Mouse (Mus musculus) cerebellum, postnatal 14 days (tissue): ENCODE data around the gene B3galt2.
"Not testable (repeated sequence)": the region's sequence is repeated elsewhere in the genome, so short reads cannot be mapped to it uniquely, and the experiment has no call there.

Source experiments
- DNase-seq, 2 experiments: peaks; one replicate each; pipeline ENCODE4 v3.0.0; 2021; ENCODE audit warnings: mixed read lengths in 2 of 2

Gene B3galt2

GRCm38 (mm10) chr1:143640650-143641407 is at the start of gene B3galt2:
Gene B3galt2 (plus strand): TSS chr1:143640664.
- peak; percentile 72 to 78 for DNase-seq

DNA sequence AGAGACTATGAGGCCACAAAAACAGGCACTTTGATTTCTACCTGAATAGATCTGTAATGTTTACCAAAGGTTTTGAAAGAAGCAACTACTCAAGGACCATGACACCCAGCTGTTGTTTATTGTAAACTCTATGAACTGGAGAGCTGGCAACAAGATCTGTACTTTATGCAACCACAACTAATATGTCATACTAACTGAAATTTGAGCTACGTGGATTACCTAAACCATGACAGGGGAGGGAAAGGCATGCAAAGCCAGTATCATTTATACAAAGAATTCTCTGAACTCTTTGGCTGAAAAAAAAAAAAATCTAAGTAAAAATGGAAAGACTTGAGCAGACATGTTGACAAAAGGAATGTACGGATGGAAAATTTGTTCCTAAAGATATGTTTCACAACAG is 43.6 kb upstream of the B3galt2 start:
- DNase-seq = no peak

GRCm38 (mm10) chr1:143608911-143609310 is 31.6 kb upstream of the B3galt2 start:
- no peak for DNase-seq

- DNase-seq = no peak
Observed at GRCm38 (mm10) chr1:143612901-143613300, 27.6 kb upstream of the B3galt2 start.

GRCm38 (mm10) chr1:143619760-143620159 is 20.7 kb upstream of the B3galt2 start:
- no peak for DNase-seq

DNA sequence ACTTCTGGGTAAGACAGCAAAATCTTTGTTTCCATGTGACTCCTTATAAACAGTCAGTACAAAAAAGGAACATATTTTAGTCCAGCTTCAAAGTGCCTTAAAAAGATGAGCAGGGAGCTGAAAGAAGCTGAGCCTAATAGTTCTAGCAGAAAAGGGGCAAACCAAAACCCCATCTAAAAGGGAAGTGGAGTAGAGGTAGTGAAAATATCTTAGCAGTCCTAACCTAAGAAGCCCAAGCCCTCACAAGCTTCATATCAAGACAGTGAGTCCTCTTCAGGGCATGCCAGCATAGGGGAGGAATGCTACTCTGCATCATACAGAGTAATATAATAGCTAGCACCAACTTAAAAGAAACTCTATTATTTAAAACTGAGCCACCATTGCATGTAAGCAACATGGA is 18.5 kb upstream of the B3galt2 start:
- no peak for DNase-seq

DNA sequence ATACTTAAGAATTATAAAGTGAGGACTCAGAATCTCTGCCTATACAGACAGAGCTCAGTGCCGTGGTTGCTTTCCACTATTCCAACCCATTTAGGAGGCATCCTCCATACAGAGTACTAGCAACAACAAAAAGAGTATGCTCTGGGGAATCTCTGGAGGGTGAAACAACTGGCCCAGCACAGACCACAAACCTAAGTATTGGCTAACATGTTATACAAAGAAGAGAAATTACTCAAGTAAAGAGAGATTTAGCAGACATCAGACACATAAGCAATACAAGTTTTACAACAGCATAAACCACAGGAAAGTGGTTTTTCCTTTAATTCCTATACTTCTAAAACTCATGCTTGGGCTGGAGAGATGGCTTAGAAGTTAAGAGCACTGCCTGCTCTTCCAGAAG is 17.8 kb upstream of the B3galt2 start:
- DNase-seq = no peak

GRCm38 (mm10) chr1:143631337-143631736 is 9.1 kb upstream of the B3galt2 start:
- no peak for DNase-seq

- DNase-seq = no peak
Observed at GRCm38 (mm10) chr1:143632361-143632760, 8.1 kb upstream of the B3galt2 start.

GRCm38 (mm10) chr1:143632854-143633587 is 7.4 kb upstream of the B3galt2 start:
- DNase-seq = no peak

DNA sequence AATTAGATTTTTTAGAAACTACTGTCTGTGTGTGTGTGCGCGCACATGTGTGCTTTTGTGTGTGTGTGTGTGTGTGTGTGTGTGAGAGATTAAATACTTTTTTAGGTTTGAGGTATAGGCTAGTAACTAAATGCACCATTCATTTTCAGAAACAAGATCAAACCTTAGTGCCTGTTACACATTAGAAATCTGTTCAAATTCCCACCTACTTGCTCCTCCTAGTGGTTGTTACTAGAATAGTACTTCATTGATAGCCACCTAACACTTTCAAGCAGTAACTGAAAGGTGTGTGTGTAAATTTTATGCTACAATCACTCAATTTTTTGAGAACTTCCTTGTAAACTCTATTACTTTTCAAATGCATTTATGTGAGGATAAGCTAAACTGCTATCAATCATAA is 3.8 kb downstream of the B3galt2 start:
- peak in 1 of 2 experiments; percentile 56 for DNase-seq

- DNase-seq = peak; percentile 78 to 87
Observed at GRCm38 (mm10) chr1:143645386-143645785, 4.9 kb downstream of the B3galt2 start.

DNA sequence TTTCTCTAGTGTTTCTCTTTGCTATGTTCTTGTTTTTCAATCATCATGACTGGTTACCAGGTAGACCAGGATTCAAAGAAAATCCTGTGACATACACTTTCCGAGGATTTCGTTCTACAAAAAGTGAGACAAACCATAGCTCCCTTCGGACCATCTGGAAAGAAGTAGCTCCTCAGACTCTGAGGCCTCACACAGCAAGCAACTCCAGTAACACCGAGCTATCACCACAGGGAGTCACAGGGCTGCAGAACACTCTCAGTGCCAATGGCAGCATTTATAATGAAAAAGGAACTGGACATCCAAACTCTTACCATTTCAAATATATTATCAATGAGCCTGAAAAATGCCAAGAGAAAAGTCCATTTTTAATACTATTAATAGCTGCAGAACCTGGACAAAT is 5.8 kb downstream of the B3galt2 start:
- DNase-seq = peak; percentile 12 to 54

GRCm38 (mm10) chr1:143650317-143650716 is 9.9 kb downstream of the B3galt2 start:
- DNase-seq = no peak

DNA sequence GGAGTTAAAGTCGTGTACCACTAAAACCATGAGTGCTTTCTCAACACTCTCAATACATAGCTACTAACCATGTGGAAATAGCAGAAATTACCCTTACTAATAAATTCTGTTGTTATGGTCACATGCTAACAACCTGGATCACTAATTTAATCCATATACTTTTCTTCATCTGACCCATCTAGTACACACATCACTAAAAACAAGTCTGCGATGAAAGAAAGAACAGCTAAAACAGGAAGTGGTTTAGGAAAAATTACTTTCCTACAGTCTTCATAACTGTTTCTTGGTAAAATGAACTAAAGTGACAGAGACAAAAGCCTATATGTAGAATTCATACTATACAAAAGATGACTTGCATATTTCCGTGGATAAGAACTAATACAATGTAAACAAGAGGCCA is 13.2 kb downstream of the B3galt2 start:
- DNase-seq = no peak

GRCm38 (mm10) chr1:143663197-143663596 is 22.7 kb downstream of the B3galt2 start:
- no peak for DNase-seq

GRCm38 (mm10) chr1:143664786-143665185 is 24.3 kb downstream of the B3galt2 start:
- DNase-seq = not testable (repeated sequence)

DNA sequence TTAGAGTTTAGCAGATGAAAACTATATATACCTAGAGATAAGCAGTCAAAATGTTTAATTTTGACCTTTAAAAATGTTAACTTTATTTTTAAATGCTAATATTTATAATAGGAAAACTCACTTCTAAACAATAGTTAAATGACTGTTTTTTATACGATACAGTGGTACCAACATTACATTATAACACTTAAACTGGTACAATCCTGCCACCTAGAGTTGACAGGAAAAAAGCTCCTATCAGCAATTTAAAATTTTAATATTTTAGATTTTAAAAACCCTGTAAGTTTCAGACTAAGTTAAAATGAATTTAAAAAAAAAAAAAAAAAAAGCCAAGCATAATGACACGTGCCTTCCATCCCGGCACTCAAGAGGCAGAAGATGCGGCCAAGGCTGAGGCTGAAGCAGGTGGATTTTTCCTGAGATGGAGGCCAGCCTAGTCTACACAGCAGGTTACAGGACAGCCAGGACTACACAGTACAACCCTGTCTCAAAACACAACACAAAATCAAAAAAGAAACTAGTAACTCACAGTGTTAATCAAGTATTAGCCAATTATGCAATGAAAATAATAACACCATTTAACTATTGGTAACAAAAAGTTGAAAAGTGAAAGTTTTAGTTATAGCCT is 35.4 kb downstream of the B3galt2 start:
- peak in 1 of 2 experiments; percentile 24 for DNase-seq

- peak; percentile 95 to 97 for DNase-seq
Observed at GRCm38 (mm10) chr1:143681108-143681507, 40.6 kb downstream of the B3galt2 start.

DNA sequence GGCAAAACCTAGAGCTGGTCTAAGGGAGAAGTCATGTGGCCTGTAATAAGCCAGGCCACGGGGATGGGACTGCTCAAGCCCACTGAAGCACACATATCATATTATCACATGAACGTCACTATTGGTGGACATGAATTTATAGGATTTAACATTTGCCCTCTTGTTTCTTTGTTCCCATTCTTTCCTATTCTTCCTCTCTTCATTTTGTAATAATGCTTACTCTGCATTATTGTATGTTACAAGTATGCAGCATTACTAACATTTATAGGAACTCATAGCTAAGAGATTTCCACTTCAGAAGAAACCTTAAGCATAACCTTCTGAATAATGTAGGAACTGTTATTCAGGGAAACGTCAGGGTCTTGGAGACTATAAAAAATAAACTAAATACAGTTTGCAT is 44.4 kb downstream of the B3galt2 start:
- no peak for DNase-seq

DNA sequence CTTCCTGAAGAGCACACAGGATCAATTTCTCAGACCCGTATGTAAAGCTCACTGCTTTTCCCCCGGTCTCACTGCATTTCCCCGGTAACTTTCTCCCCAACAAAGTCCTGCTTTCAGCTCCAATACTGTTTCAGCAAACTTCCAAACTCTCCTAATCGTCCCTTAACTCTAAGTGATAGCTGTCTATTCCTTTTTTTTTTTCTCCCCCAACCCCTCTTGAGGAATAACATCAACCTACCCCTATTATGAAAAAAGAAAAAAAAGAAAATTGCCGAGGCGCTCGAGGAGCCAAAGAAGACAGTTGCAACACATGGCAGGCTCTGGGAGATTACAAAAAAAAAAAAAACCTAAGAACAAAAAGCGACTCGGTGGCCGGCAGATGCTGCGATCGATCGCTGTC is 61.3 kb downstream of the B3galt2 start:
- DNase-seq = no peak

GRCm38 (mm10) chr1:143702141-143702740 is 61.8 kb downstream of the B3galt2 start:
- DNase-seq = peak; percentile 52 to 65

DNA sequence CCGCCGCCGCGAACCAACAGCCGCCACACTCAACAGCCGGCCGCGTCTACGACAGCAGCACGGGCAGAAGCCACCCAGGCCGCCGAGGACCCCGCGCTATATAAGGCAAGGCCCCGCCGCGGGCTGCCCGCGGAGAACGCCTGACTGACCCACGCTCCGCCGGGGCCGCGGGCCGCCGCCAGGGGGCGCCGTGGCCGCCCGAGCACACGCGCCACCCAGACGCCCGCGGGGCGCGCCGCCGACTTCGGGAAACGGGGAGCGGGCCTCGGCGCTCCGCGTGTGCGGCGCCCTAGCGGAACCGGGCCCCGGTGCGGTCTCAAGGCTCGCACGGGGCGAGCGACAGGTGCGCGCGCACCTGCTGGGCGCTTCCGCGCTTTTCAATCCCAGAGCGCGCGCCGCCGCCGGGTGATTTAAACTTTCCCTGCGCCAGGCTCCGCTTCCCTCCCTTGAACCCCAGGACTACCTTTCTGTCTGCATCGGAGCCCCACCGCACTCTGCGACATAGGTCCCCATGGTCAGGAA is 62.3 kb downstream of the B3galt2 start, which contains the start of gene Cdc73:
Cdc73 (minus strand) TSS at position 153 of the 522 bp plus-strand sequence.
- peak; percentile 92 to 95 for DNase-seq
